Mouse (Mus musculus): ENCODE results near the gene Gm45140.
"Not testable (repeated sequence)": the region's sequence is repeated elsewhere in the genome, so short reads cannot be mapped to it uniquely, and the experiment has no call there.

Gm45140 gene

GRCm38 (mm10) chr6:87776663-87777062, 58.9 kb downstream of the Gm45140 start:
- DNase-seq (ENCODE audit: low read depth): no peak

- DNase-seq (ENCODE audit: low read depth): no peak
Observed at GRCm38 (mm10) chr6:87775588-87776245, 59.9 kb downstream of the Gm45140 start.

- DNase-seq (ENCODE audit: low read depth): no peak
Observed at GRCm38 (mm10) chr6:87774909-87775308, 60.7 kb downstream of the Gm45140 start.

- no peak for DNase-seq (ENCODE audit: low read depth)
Observed at GRCm38 (mm10) chr6:87774466-87774865, 61.1 kb downstream of the Gm45140 start.

GRCm38 (mm10) chr6:87770626-87771025, 65.0 kb downstream of the Gm45140 start:
- DNase-seq (ENCODE audit: low read depth): peak; percentile 21

- not testable (repeated sequence) for DNase-seq (ENCODE audit: low read depth)
Observed at GRCm38 (mm10) chr6:87764296-87764695, 71.3 kb downstream of the Gm45140 start.

GRCm38 (mm10) chr6:87763376-87764280, 72.0 kb downstream of the Gm45140 start:
- peak; percentile 59 for DNase-seq (ENCODE audit: low read depth)

GRCm38 (mm10) chr6:87762161-87762560, 73.4 kb downstream of the Gm45140 start:
- DNase-seq (ENCODE audit: low read depth): no peak

GRCm38 (mm10) chr6:87759850-87760249, 75.7 kb downstream of the Gm45140 start:
- DNase-seq (ENCODE audit: low read depth): no peak

- DNase-seq (ENCODE audit: low read depth): no peak
Observed at GRCm38 (mm10) chr6:87759404-87759803, 76.2 kb downstream of the Gm45140 start.

GRCm38 (mm10) chr6:87756896-87757295, 78.7 kb downstream of the Gm45140 start:
- DNase-seq (ENCODE audit: low read depth): no peak

- no peak for DNase-seq (ENCODE audit: low read depth)
Observed at GRCm38 (mm10) chr6:87755196-87755595, 80.4 kb downstream of the Gm45140 start.

- DNase-seq (ENCODE audit: low read depth): no peak
Observed at GRCm38 (mm10) chr6:87751574-87751973, 84.0 kb downstream of the Gm45140 start.

- DNase-seq (ENCODE audit: low read depth): no peak
Observed at GRCm38 (mm10) chr6:87750184-87750910, 85.2 kb downstream of the Gm45140 start.

GRCm38 (mm10) chr6:87748531-87748930, 87.1 kb downstream of the Gm45140 start:
- no peak for DNase-seq (ENCODE audit: low read depth)

GRCm38 (mm10) chr6:87748078-87748477, 87.5 kb downstream of the Gm45140 start:
- DNase-seq (ENCODE audit: low read depth): no peak

- no peak for DNase-seq (ENCODE audit: low read depth)
Observed at GRCm38 (mm10) chr6:87746849-87747248, 88.7 kb downstream of the Gm45140 start.

GRCm38 (mm10) chr6:87746059-87746458, 89.5 kb downstream of the Gm45140 start:
- DNase-seq (ENCODE audit: low read depth): no peak

- DNase-seq (ENCODE audit: low read depth): no peak
Observed at GRCm38 (mm10) chr6:87745301-87745700, 90.3 kb downstream of the Gm45140 start.

- no peak for DNase-seq (ENCODE audit: low read depth)
Observed at GRCm38 (mm10) chr6:87744632-87745031, 91.0 kb downstream of the Gm45140 start.

- no peak for DNase-seq (ENCODE audit: low read depth)
Observed at GRCm38 (mm10) chr6:87743281-87743680, 92.3 kb downstream of the Gm45140 start.

GRCm38 (mm10) chr6:87742804-87743203, 92.8 kb downstream of the Gm45140 start:
- DNase-seq (ENCODE audit: low read depth): peak; percentile 39

GRCm38 (mm10) chr6:87741978-87742377, 93.6 kb downstream of the Gm45140 start:
- DNase-seq (ENCODE audit: low read depth): no peak
